Mouse (Mus musculus) heart, postnatal 0 days (tissue): ENCODE results near the gene Qtrt2.

Experiments used
- CTCF ChIP-seq: IDR thresholded peaks from 2 replicates; pipeline ENCODE4 v1.5.1; 2016; ENCODE audit warnings: antibody characterized with exemption, control low read depth, low read depth
- EP300 ChIP-seq: IDR thresholded peaks from 2 replicates; pipeline ENCODE4 v1.6.1; 2016; ENCODE audit warnings: antibody characterized with exemption, low read depth

- TF ChIP-seq CTCF (no peak), EP300 (no peak)
Measured at GRCm38 (mm10) chr16:43933041-43933440, 6.4 kb upstream of the Qtrt2 start.
